Mouse (Mus musculus): ENCODE measurements around the gene Stra6l.

Gene Stra6l

GRCm38 (mm10) chr4:45911876-45912275, 63.4 kb downstream of the Stra6l start:
- in situ Hi-C loops (cut with MboI, MseI), result no loop called here

GRCm38 (mm10) chr4:45917091-45917490, 68.6 kb downstream of the Stra6l start:
- in situ Hi-C loops (cut with MboI, MseI), result no loop called here

DNA sequence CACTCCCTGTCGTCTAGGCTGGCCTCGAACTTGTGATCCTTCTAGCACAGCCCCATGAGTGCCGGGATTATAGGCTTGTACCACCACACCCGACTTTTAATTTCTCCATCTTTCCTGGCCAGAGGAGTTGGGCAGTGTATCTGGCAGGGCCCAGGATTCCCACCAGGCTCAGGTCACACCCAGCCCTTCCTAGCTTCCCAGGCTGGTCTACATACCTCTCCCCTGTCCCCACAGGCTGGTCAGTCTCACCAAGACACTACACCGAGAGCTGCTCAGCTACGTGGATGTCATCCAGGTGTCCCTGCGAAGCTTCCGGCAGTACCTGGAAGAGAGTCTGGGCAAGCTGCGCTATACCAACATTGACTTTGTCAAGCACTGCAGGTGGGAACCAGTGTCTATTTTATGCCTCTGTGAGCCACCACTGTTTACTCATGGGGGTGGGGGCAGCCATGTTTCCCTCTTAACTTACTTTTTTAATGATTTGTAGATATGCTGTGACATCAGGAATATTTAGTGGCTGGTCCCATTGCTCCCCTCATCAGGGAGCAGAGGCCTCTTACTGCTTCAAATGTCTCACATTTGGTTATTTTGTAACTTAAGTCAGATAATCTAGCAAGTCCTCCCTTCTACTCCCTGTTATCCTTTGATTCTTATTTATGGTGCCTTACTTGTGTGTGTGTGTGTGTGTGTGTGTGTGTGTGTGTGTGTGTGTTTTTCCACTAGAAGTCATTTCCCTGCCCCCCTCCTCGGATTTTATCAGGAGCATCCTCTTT, 73.4 kb downstream of the Stra6l start:
- in situ Hi-C loops (cut with MboI, MseI), result no loop called here

- in situ Hi-C loops (cut with MboI, MseI), result no loop called here
These were observed 75.5 kb downstream of the Stra6l start for GRCm38 (mm10) chr4:45924011-45924410.

DNA sequence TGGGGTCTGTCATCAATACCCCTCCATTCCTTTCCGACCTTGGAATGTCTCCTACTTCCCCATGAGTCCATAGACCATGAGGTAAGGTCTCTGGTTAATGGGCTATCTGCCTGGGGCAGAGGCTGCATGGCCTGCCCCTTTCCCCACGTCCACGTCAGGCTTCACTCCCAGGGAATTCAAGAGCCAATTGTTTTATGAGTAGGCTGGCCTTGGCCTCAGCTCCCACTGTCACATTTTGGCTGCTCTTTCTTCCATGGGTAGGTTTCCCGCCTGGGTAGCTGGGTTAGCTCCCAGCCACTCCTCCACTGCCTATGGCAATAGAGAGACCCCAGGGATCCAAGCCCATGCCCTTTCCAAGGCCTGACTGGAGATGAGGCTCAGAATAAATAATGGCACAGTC, 80.1 kb downstream of the Stra6l start:
- in situ Hi-C loops (cut with MboI, MseI), result no loop called here
